Mouse (Mus musculus) ES-Bruce4 (cell line): ENCODE results near the gene Rln1. TPM values are rescaled to one million over a fixed set of nuclear protein-coding genes. Genes with fewer than 3 reads are reported as not detected.

Experiments
- H3K27ac ChIP-seq: 2 replicates; pipeline ENCODE4 v1.5.1; 2012; ENCODE audit warnings: low read length, inconsistent platforms; ENCODE audit not compliant: insufficient read depth
- H3K27me3 ChIP-seq: 2 replicates; pipeline ENCODE4 v1.6.1; 2012; ENCODE audit warnings: mild to moderate bottlenecking, low read length, inconsistent platforms; ENCODE audit not compliant: control insufficient read depth, poor library complexity, insufficient read depth, severe bottlenecking
- H3K36me3 ChIP-seq: 2 replicates; pipeline ENCODE4 v1.6.1; 2012; ENCODE audit warnings: inconsistent platforms, mild to moderate bottlenecking, low read length, moderate library complexity; ENCODE audit not compliant: control insufficient read depth, poor library complexity, insufficient read depth, severe bottlenecking
- H3K4me1 ChIP-seq: one replicate; pipeline ENCODE4 v1.8.1; 2011; ENCODE audit warnings: low read length; ENCODE audit not compliant: control insufficient read depth, insufficient read depth
- H3K4me3 ChIP-seq: 2 replicates; pipeline ENCODE4 v1.5.1; 2011; ENCODE audit warnings: low read depth, mild to moderate bottlenecking, low read length
- H3K9ac ChIP-seq: 2 replicates; pipeline ENCODE4 v1.6.1; 2012; ENCODE audit warnings: low read depth, mild to moderate bottlenecking, inconsistent platforms; ENCODE audit not compliant: poor library complexity, severe bottlenecking
- H3K9me3 ChIP-seq: replicated peaks from 2 replicates; pipeline ENCODE4 v1.6.1; 2012; ENCODE audit warnings: mild to moderate bottlenecking, low read length, inconsistent platforms; ENCODE audit not compliant: control insufficient read depth, poor library complexity, insufficient read depth, severe bottlenecking
- CTCF ChIP-seq: IDR thresholded peaks from one replicate; pipeline ENCODE4 v1.8.1; 2011; ENCODE audit warnings: low read depth, low read length
- EP300 ChIP-seq: IDR thresholded peaks from 2 replicates; pipeline ENCODE4 v1.6.1; 2011; ENCODE audit warnings: low read depth, low read length; ENCODE audit not compliant: insufficient read depth
- POLR2A ChIP-seq: IDR thresholded peaks from one replicate; pipeline ENCODE4 v1.8.1; 2011; ENCODE audit warnings: low read length; ENCODE audit not compliant: insufficient read depth
- polyA plus RNA-seq: library from polyadenylated mRNA; stranded (reverse); fragments of >200 nt; gene quantifications from 2 replicates; pipeline ENCODE4 v1.2.4, GENCODE M21; 2011; ENCODE audit warnings: low read depth; ENCODE audit not compliant: missing spikeins, insufficient read depth, insufficient read length

Gene Rln1
- polyA plus RNA-seq, 1 experiment = 2.0 TPM

DNA sequence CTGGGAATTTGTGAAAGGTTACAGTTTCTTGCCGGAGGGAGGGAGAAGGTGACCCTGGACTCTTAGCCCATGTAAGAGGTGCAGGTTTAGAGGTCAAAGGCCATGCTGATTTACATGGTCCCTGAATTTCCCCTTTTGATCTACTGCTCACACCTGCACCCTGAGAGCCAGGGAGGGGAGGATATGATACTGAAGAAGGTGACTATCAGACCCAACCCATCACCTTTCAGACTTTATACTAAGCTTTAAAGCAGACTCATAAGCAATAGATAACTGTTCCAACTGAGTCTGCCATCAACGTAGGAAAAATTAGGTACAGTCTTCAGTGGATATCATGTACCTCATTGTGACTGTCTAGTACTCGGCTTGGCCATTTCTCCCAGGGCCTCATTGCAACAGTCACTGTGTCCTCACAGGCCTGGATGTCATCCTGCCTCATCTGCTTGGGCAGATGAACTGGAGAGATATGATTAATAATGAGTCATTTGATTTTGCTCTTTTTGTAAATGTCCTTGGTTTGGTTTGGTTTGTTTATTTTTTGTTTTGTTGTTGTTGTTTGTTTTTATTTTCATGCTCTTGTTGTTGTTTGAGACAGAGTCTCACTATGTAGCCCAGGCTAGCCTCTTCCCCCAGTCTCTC is 34.3 kb upstream of the Rln1 start:
- Histone ChIP-seq H3K9ac (no peak overlapping the region), H3K36me3 (no peaks in the 10 kb centered on the region), H3K9me3 (no peaks in the 10 kb centered on the region), H3K27me3 (no peaks in the 10 kb centered on the region; the same call in 1 of the 2 replicates), H3K4me3 (no peak overlapping the region), H3K4me1 (no peaks in the 10 kb centered on the region), H3K27ac (no peak overlapping the region)
- TF ChIP-seq EP300 = no peak
- no peak for TF ChIP-seq CTCF
- TF ChIP-seq POLR2A = no peak

GRCm38 (mm10) chr19:29368041-29368440 is 33.6 kb upstream of the Rln1 start:
- Histone ChIP-seq H3K9ac (no peak overlapping the region), H3K9me3 (no peaks in the 10 kb centered on the region), H3K4me1 (no peaks in the 10 kb centered on the region), H3K27me3 (no peaks in the 10 kb centered on the region; the same call in 1 of the 2 replicates), H3K27ac (no peak overlapping the region), H3K4me3 (no peak overlapping the region), H3K36me3 (no peaks in the 10 kb centered on the region)
- TF ChIP-seq EP300 (no peak), POLR2A (no peak), CTCF (no peak)

- Histone ChIP-seq H3K27ac (no peak within 1 kb of the TSS), H3K4me1 (no peaks in the 10 kb centered on the region), H3K36me3 (no peaks in the 10 kb centered on the region), H3K9me3 (no peaks in the 10 kb centered on the region), H3K27me3 (no peaks in the 10 kb centered on the region; the same call in 1 of the 2 replicates), H3K9ac (no peak within 1 kb of the TSS), H3K4me3 (peak within 1 kb of the TSS; percentile 4)
- TF ChIP-seq EP300 (no peak), POLR2A (no peak), CTCF (no peak)
Observed at GRCm38 (mm10) chr19:29366969-29367622, 32.6 kb upstream of the Rln1 start, which contains the start of the genes Plgrkt and Cd274. Plgrkt (minus strand) TSS chr19:29367390. Cd274 (plus strand) TSS chr19:29367455.

- Histone ChIP-seq H3K4me1 (no peaks in the 10 kb centered on the region), H3K4me3 (no peak overlapping the region), H3K36me3 (no peaks in the 10 kb centered on the region), H3K27ac (no peak overlapping the region), H3K9ac (no peak overlapping the region), H3K27me3 (no peaks in the 10 kb centered on the region), H3K9me3 (no peaks in the 10 kb centered on the region)
- TF ChIP-seq CTCF = no peak
- TF ChIP-seq EP300 = no peak
- no peak for TF ChIP-seq POLR2A
Observed at GRCm38 (mm10) chr19:29366226-29366968, 31.9 kb upstream of the Rln1 start.

- Histone ChIP-seq H3K4me3 (no peak overlapping the region), H3K9ac (no peak overlapping the region), H3K9me3 (no peaks in the 10 kb centered on the region), H3K4me1 (no peaks in the 10 kb centered on the region), H3K27ac (no peak overlapping the region), H3K36me3 (no peaks in the 10 kb centered on the region), H3K27me3 (no peaks in the 10 kb centered on the region)
- no peak for TF ChIP-seq CTCF
- TF ChIP-seq POLR2A = no peak
- TF ChIP-seq EP300 = no peak
Observed at GRCm38 (mm10) chr19:29365105-29365504, 30.6 kb upstream of the Rln1 start.

GRCm38 (mm10) chr19:29364076-29364475 is 29.6 kb upstream of the Rln1 start:
- Histone ChIP-seq H3K27me3 (no peaks in the 10 kb centered on the region), H3K9me3 (no peaks in the 10 kb centered on the region), H3K9ac (no peak overlapping the region), H3K4me1 (no peaks in the 10 kb centered on the region), H3K36me3 (no peaks in the 10 kb centered on the region), H3K4me3 (no peak overlapping the region), H3K27ac (no peak overlapping the region)
- TF ChIP-seq POLR2A (no peak), EP300 (no peak), CTCF (no peak)
